Mouse (Mus musculus): ENCODE measurements at regions not wholly inside any gene's neighbourhood (a gene's known extent, or its start where the extent isn't known, plus 50 kb on each side); places are given as distances from the start of the nearest gene placed in this dataset.
A peak's percentile ranks its signal among the peaks of the same experiment; 100 is the strongest.

DNA sequence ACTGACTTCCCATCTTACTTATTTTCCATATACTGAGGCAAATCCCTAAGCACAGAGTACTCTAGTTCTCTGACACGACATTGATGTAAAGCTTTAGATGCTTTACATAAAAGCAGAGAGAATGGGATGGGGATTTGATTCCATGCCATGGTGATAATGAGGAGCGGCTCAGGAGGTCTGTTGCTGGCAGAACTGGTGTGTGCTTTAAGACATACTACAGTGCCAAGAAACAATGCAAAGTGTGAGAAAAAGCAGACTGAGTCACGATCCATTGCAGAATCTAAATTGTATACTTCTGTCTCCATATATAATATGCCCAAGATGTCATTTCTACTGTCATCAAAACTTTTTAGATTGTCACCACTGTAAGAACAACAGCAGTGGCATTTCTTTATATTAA lies 155.5 kb upstream of the Prkd1 start:
- no peak overlapping the region for H3K27ac ChIP-seq (replicated peaks)
- H3K4me3 ChIP-seq (replicated peaks): no peak overlapping the region
- no peaks in the 10 kb centered on the region for H3K27me3 ChIP-seq (replicated peaks)
- no peaks in the 10 kb centered on the region for H3K9me3 ChIP-seq (replicated peaks)
- H3K4me1 ChIP-seq: no peaks in the 10 kb centered on the region
- no peak overlapping the region for H3K4me2 ChIP-seq
- ATAC-seq (ENCODE audit: low FRiP score): no peak
- no peaks in the 10 kb centered on the region for H3K36me3 ChIP-seq
- H3K9ac ChIP-seq (replicated peaks): no peak overlapping the region
- 69% methylated on average over 3 of the region's 3 CpGs for WGBS

GRCm38 (mm10) chr12:50765156-50765940 lies 116.5 kb upstream of the Prkd1 start:
- no peak for ATAC-seq (ENCODE audit: low FRiP score)
- Histone ChIP-seq H3K4me2 (no peak overlapping the region), H3K9me3 (replicated peaks) (no peaks in the 10 kb centered on the region), H3K27ac (replicated peaks) (no peak overlapping the region), H3K4me3 (replicated peaks) (no peak overlapping the region), H3K9ac (replicated peaks) (no peak overlapping the region), H3K36me3 (no peaks in the 10 kb centered on the region), H3K4me1 (no peaks in the 10 kb centered on the region), H3K27me3 (replicated peaks) (no peaks in the 10 kb centered on the region)
- WGBS: 64% methylated on average over 8 of the region's 8 CpGs

DNA sequence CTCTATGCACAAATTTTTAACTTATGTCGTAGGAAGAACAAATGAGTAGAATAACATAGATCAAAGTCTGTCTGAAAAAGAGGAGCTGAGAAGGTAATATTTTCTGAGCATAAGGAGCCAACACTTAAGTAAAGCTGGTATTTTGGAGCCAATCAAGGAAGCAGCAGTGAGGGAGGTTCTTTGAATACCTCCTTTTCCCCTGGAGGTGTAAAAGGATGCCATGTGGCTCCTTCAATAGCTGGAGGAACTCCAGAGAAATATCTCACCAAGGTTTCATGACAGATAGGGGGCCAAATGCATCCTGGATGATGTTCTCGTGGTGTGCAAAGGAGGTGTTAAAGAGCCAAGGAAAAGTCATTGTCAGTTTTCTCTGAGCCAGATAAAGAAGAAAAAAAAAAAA lies 115.6 kb upstream of the Prkd1 start:
- Histone ChIP-seq H3K36me3 (no peaks in the 10 kb centered on the region), H3K9me3 (replicated peaks) (no peaks in the 10 kb centered on the region), H3K4me1 (no peaks in the 10 kb centered on the region), H3K4me2 (no peak overlapping the region), H3K27me3 (replicated peaks) (no peaks in the 10 kb centered on the region), H3K4me3 (replicated peaks) (no peak overlapping the region), H3K9ac (replicated peaks) (no peak overlapping the region), H3K27ac (replicated peaks) (no peak overlapping the region)
- 77% methylated on average over 2 of the region's 2 CpGs for WGBS
- ATAC-seq (ENCODE audit: low FRiP score): no peak

DNA sequence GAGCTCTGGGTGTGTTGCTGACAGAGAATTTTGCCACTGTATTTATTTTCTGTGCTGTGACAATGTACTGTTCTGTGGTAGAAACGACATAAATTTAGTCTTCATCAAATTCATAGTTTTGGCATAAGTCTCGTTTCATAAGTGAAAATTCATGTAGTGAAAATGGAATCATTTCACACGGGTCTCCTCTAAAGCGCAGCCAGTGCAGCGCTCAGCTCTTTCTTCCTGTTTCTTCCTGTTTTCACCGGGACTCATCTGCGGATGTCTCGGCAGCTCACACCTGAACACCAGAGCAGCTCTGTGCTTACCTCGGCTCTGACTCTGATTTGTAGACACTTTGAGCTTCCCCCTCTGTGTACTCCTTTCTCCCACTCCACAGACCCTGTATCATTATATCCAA lies 85.2 kb upstream of the Prkd1 start:
- H3K27me3 ChIP-seq (replicated peaks): no peaks in the 10 kb centered on the region
- no peaks in the 10 kb centered on the region for H3K36me3 ChIP-seq
- H3K9ac ChIP-seq (replicated peaks): no peak overlapping the region
- no peak overlapping the region for H3K4me3 ChIP-seq (replicated peaks)
- no peak overlapping the region for H3K27ac ChIP-seq (replicated peaks)
- no peak for ATAC-seq (ENCODE audit: low FRiP score)
- no peaks in the 10 kb centered on the region for H3K9me3 ChIP-seq (replicated peaks)
- H3K4me1 ChIP-seq: no peaks in the 10 kb centered on the region
- WGBS: 88% methylated on average over 9 of the region's 9 CpGs
- no peak overlapping the region for H3K4me2 ChIP-seq

DNA sequence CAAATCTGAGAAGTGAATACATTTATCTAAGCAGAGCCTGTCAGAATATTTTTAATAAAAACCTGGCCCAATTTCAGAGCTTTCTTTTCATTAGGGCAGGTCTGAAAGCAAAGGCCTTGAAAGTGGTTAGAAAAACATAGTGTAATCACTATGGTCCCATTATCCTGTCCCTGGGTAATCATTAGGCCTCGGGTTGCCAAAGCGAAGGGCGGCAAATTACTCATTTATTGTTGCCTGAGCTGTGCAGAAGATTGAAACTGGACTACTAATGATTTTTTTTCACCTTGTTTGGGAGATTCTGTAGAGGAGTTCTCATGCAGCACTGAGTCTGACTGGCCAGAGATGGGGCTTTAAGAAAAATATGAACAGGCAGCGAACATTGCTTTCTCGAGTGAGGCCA lies 63.7 kb upstream of the Prkd1 start:
- WGBS: 40% methylated on average over 5 of the region's 5 CpGs
- Histone ChIP-seq H3K27me3 (replicated peaks) (no peaks in the 10 kb centered on the region), H3K4me1 (peaks cover 7% of the 10 kb centered on the region; the same call in 1 of the 2 replicates), H3K4me3 (replicated peaks) (no peak overlapping the region), H3K9me3 (replicated peaks) (no peaks in the 10 kb centered on the region), H3K9ac (replicated peaks) (no peak overlapping the region), H3K4me2 (no peak overlapping the region), H3K27ac (replicated peaks) (no peak overlapping the region), H3K36me3 (no peaks in the 10 kb centered on the region)
- no peak for ATAC-seq (ENCODE audit: low FRiP score)

DNA sequence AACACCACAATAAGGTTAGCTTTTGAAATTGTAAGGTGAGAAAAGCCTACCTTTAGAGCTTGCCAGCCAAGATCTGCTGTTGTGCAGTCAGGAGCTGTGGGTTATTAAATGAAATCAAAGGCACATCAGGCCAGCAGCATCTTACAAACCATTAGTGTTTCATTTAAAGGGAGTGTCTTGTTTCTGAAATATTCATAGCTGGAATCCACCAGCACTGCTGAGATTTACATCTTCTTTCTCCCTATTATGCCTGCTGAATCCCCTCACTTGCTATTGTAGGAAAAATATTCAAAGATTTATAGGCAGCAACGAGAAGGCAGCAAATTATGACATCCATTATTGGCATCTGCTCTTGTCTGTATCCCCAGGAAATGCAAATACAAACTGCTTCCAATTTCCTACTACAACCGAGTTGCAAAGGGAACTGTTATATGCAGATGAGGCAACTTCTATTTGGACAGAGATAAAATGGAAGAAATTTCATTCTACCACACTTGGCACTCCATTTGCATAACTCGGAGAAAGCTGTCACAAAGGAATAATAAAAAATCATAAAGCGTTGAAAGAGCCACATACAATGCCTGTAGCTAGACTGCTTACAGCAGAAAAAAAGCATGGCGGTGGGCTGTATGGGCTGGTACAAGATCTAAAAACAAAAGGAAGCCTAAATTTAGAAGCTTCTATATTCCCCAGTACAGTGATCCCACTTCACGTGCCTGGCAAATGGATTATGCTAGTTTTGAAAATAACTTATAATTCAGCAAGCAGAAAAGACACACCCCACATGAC lies 60.3 kb upstream of the Prkd1 start:
- no peaks in the 10 kb centered on the region for H3K4me1 ChIP-seq
- no peaks in the 10 kb centered on the region for H3K36me3 ChIP-seq
- H3K27ac ChIP-seq (replicated peaks): peak overlapping the region; percentile 72
- WGBS: 31% methylated on average over 6 of the region's 6 CpGs
- H3K27me3 ChIP-seq (replicated peaks): no peaks in the 10 kb centered on the region
- no peaks in the 10 kb centered on the region for H3K9me3 ChIP-seq (replicated peaks)
- peak; percentile 88 for ATAC-seq (ENCODE audit: low FRiP score)
- no peak overlapping the region for H3K9ac ChIP-seq (replicated peaks)
- H3K4me2 ChIP-seq: 0 out of 2 replicates have a peak overlapping the region, but pooled peaks have one; percentile 2
- no peak overlapping the region for H3K4me3 ChIP-seq (replicated peaks)

DNA sequence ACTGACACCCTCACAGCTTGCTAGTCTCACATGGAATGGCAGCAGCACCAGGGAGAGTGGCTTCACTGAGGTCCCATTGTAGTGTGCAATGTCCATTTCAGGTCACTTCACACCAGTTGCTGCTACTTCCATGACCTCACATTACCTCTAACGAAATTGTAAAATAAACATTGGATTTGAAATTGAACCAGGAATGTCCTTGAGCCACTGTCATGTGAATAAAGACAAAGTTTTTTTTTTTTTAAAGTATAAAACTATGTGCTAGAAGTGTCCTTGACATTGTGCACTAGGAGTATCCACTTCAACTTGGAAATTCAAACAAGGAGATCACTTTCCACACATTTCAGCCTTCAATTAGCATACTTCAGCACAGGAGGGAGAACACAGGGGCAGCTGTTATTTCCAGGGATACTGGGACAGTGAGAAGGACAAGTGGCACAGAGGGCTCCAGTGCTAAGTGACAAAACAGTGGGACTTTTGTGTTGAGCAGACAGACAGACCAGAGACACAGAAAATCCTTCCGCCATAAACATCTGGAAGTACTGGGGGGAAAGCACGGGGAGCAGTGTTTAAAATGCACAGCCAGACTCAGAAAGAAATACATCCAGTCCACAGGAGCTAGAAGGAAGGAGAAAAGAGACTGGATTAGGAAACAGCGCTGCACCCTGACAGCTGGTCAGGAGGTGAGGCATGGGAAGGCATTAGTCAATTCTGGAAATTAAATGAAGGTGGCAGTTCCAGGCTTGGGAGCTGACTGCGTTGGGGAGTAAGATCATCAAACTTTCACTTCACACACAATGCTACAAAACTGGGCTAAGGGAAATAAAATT lies 49.9 kb upstream of the Prkd1 start:
- ATAC-seq (ENCODE audit: low FRiP score): peak; percentile 28; the same call in 1 of the 2 replicates
- Histone ChIP-seq H3K9ac (replicated peaks) (no peak overlapping the region), H3K9me3 (replicated peaks) (no peaks in the 10 kb centered on the region), H3K4me1 (no peaks in the 10 kb centered on the region), H3K4me3 (replicated peaks) (no peak overlapping the region), H3K27me3 (replicated peaks) (no peaks in the 10 kb centered on the region), H3K4me2 (no peak overlapping the region), H3K27ac (replicated peaks) (no peak overlapping the region), H3K36me3 (no peaks in the 10 kb centered on the region)
- WGBS: 49% methylated on average over 5 of the region's 5 CpGs

Measured in neural tube, embryonic 15.5 days (tissue).